Mouse (Mus musculus) hindbrain, embryonic 10.5 days (tissue): ENCODE results near the gene Nfia. TPM values are rescaled to one million over a fixed set of nuclear protein-coding genes. Genes with fewer than 3 reads are reported as not detected.

Experiments
- DNase-seq: peaks from one replicate; pipeline ENCODE4 v3.0.0-alpha.2; 2017; ENCODE audit warnings: low spot score
- H3K27ac ChIP-seq: fragments of 300-500 bp; sonication (generic); 2 replicates; pipeline ENCODE4 v1.5.1; 2016; ENCODE audit warnings: mild to moderate bottlenecking, moderate library complexity
- H3K27me3 ChIP-seq: fragments of 300-500 bp; sonication (generic); 2 replicates; pipeline ENCODE4 v1.6.1; 2016; ENCODE audit warnings: mild to moderate bottlenecking; ENCODE audit not compliant: poor library complexity, insufficient read depth, severe bottlenecking
- H3K36me3 ChIP-seq: fragments of 300-500 bp; sonication (generic); 2 replicates; pipeline ENCODE4 v1.6.1; 2016; ENCODE audit warnings: mild to moderate bottlenecking, moderate library complexity
- H3K4me1 ChIP-seq: fragments of 300-500 bp; sonication (generic); replicated peaks from 2 replicates; pipeline ENCODE4 v1.6.1; 2016; ENCODE audit warnings: mild to moderate bottlenecking
- H3K4me3 ChIP-seq: fragments of 300-500 bp; sonication (generic); 2 replicates; pipeline ENCODE4 v1.5.1; 2016; ENCODE audit warnings: mild to moderate bottlenecking, moderate library complexity
- H3K9me3 ChIP-seq: fragments of 300-500 bp; sonication (generic); 2 replicates; pipeline ENCODE4 v1.6.1; 2016; ENCODE audit warnings: mild to moderate bottlenecking, moderate library complexity
- WGBS: fragments of 180-500 bp; shearing (Covaris S2); methylation state at CpG from one replicate; pipeline ENCODE4 v1.1.7; 2016; 5-methylcytosine and 5-hydroxymethylcytosine counted together
- polyA plus RNA-seq: library from polyadenylated mRNA; unstranded; fragments of >200 nt; fragmentation: Nextera tagmentation; extraction: Ambion mirVana; gene quantifications from 2 replicates; pipeline ENCODE4 v1.2.1, GENCODE M21; 2016

Nfia gene
- polyA plus RNA-seq, 1 experiment from 2014 or later: 17.5 TPM

DNA sequence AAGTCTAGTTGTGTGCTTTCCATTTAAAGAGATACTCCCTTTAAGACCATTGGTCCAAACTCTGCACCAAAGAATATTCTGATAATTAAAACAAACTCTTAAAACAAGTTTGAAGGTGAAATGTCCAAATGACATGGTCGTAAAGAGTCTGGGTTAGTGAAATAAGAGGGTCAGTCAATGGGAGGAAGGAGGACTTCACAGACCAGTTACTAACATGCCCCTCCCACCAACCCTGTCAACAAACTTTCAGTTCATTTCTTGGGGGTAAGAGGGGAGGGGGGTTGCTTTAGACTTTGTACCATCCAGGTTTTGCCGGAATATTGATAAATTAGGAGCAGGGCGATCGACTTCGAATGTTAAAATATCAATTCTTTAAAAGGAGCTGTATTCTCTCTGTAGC, 1.1 kb upstream of the Nfia start:
- DNase-seq: no peak
- Histone ChIP-seq H3K27ac (peak overlapping the region; percentile 92), H3K4me3 (peak overlapping the region; percentile 62), H3K4me1 (peaks cover 35% of the 10 kb centered on the region), H3K27me3 (peaks cover 29% of the 10 kb centered on the region), H3K9me3 (no peaks in the 10 kb centered on the region), H3K36me3 (no peaks in the 10 kb centered on the region)
- WGBS: 15% methylated on average over 5 of the region's 5 CpGs

DNA sequence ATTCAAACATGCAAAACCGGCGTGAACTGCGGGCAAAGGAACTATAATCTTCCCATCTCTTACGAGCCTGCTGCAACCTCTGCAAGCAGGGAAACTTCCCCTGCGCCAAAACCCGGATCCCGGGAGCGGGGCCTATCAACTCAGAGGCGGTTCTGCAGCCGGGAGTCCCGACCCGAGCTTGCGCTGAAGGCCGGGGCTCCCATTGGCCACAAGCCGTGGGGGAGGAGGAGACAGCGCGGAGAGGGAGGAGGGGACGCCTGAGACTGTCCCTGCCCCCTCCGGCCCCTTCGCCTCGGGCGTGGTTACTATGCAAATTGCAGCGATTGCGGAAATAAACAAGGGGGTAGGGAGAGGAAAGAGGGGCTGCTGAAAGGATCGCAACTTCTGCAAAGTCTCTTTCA, 450 bp upstream of the Nfia start:
- Histone ChIP-seq H3K4me3 (peak overlapping the region; percentile 62), H3K27me3 (peaks cover 36% of the 10 kb centered on the region), H3K4me1 (peaks cover 42% of the 10 kb centered on the region), H3K9me3 (no peaks in the 10 kb centered on the region), H3K36me3 (no peaks in the 10 kb centered on the region), H3K27ac (peak overlapping the region; percentile 92)
- WGBS: under 1% methylated on average over 25 of the region's 25 CpGs
- peak; percentile 98 for DNase-seq

DNA sequence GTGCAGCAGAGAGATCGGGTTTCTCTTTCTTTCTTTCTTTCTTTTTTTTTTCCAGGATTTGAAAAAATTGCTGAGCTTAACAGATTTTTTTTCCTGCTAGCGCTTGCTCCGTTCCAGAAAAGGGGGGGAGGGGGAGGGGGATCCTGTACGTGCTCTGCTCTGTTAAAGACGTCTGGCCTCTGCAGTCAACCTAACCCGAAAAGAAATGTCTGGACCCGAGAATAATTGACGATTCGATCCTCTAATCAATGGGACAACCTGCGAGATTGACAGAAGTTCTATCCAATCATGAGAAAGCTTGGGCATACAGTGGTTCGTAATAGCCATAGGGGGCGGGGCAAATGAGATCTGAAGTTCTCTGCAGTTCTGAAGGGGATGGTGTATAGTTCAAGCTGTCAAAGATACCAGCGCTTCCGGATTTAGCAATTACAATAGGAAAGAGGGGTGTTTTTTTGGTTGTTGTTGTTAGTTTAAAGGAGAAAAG, 618 bp downstream of the Nfia start:
- under 1% methylated on average over 14 of the region's 14 CpGs for WGBS

DNA sequence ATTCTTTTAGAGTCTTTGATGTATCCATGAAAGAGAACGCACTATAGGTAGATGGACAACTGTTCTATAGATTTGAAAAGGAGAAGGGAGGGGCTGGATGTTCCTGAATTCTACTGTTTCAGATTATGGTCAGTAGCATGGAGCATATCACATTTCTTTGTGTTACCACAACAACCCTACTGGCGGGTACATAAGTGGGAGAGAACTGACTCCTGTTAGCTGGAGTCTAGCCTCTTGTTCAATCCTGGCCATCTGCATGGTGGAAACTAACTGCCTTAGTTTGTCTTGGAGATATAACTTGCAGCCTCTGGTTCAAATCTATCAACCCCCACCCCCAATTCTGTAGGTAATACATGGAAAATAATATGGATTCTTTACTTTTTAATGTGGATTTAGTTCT, 1.3 kb downstream of the Nfia start:
- peaks cover 53% of the 10 kb centered on the region for H3K27me3 ChIP-seq
- H3K4me3 ChIP-seq: peak overlapping the region; percentile 62
- peak overlapping the region; percentile 29; the same call in 1 of the 2 replicates for H3K27ac ChIP-seq
- DNase-seq: no peak
- no peaks in the 10 kb centered on the region for H3K9me3 ChIP-seq
- 37% methylated on average over 2 of the region's 2 CpGs for WGBS
- H3K36me3 ChIP-seq: no peaks in the 10 kb centered on the region
- H3K4me1 ChIP-seq: peaks cover 54% of the 10 kb centered on the region

More for the DNA sequence above, 618 bp downstream of the Nfia start:
- Histone ChIP-seq H3K4me1 (peaks cover 48% of the 10 kb centered on the region), H3K4me3 (peak overlapping the region; percentile 62), H3K27ac (peak overlapping the region; percentile 92), H3K9me3 (no peaks in the 10 kb centered on the region), H3K27me3 (peaks cover 46% of the 10 kb centered on the region), H3K36me3 (no peaks in the 10 kb centered on the region)
- DNase-seq: peak; percentile 83

DNA sequence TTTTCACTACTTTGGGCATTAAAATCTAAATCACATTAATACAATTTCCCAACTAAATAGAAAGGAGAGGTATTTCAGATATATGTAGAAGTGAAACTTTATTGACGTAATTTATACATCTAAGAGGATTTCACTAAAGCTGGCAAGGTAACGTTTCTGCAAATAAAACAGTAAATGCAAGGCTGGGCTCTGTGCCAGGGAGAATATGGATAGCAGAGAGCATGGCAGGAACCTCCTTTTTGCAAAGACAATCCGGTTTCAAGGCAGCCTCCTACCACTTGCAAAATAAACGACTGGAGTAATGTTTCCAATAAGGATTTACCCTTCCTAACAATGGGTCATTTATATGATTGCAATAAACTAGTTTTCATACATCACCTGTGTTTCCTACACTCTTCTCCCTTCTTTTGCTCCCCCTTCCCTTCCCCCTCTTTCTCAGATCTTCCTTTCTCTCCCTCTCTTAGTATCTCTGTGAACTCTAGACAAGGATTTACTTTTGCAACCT, 2.0 kb downstream of the Nfia start:
- H3K4me3 ChIP-seq: peak overlapping the region; percentile 85
- WGBS: 15% methylated on average over 4 of the region's 4 CpGs
- no peaks in the 10 kb centered on the region for H3K36me3 ChIP-seq
- no peaks in the 10 kb centered on the region for H3K9me3 ChIP-seq
- peak overlapping the region; percentile 65 for H3K27ac ChIP-seq
- peaks cover 55% of the 10 kb centered on the region for H3K4me1 ChIP-seq
- DNase-seq: no peak
- peaks cover 60% of the 10 kb centered on the region for H3K27me3 ChIP-seq

DNA sequence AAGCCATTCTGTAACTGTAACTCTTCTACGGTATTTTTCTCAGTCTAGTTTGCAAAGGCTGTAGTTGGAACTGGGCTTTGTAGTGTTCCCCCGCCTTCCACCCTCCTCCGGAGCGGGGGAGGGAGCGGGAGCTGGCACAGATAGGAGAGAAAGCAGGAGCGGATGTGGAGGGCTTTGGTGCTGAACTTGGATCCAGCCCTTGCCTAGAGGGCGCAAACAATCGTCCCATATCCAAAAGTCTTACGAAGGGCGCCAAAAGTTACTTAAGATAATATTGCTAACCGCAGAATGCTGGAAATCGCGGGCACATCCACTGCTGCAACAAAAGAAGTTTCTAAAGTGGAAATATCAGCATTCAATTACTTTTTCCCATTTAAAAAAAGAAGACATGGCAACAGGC, 2.5 kb downstream of the Nfia start:
- peak; percentile 66 for DNase-seq
- Histone ChIP-seq H3K9me3 (no peaks in the 10 kb centered on the region), H3K4me3 (peak overlapping the region; percentile 85), H3K36me3 (no peaks in the 10 kb centered on the region), H3K27me3 (peaks cover 65% of the 10 kb centered on the region), H3K4me1 (peaks cover 58% of the 10 kb centered on the region), H3K27ac (peak overlapping the region; percentile 65)
- WGBS: 1% methylated on average over 13 of the region's 13 CpGs

DNA sequence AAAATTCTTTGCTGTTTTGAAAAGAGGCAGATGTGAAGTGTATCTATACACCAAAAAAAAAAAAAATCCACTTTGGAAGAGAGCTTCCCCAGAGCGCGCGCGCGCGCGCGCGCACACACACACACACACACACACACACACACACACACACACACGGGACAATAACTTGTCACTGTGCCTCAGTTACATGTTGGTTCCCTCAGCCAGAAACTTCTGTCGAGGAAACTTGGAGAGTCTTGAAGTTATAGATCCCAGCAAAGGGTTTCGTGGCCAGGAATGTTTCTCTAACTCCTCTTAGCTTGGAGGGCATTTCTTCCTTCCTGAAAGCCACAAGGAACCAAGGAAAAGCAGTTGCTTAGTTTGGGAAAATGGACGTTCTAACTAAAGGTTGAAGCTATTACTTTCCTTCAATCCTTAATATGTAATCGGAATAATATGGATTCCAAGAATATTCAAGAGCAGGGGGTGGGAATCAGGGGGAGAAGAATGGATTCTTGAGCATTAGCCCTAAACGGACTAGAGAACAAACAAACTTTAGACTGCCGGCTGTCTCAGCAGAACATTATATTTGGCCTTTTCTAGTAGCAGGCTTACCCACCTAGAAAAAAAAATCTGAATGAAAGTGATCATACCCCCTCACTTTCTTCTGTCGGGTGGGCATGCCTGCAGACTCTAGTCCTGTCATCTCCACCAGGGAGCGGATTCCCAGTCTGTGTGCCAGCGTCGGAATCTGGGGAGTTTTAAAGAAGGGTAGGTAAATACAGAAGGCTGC, 3.1 kb downstream of the Nfia start:
- DNase-seq: peak; percentile 24
- Histone ChIP-seq H3K27ac (peak overlapping the region; percentile 94; the same call in 1 of the 2 replicates), H3K36me3 (no peaks in the 10 kb centered on the region), H3K4me3 (peak overlapping the region; percentile 85), H3K4me1 (peaks cover 58% of the 10 kb centered on the region), H3K27me3 (peaks cover 72% of the 10 kb centered on the region), H3K9me3 (no peaks in the 10 kb centered on the region)
- WGBS: under 1% methylated on average over 20 of the region's 20 CpGs

DNA sequence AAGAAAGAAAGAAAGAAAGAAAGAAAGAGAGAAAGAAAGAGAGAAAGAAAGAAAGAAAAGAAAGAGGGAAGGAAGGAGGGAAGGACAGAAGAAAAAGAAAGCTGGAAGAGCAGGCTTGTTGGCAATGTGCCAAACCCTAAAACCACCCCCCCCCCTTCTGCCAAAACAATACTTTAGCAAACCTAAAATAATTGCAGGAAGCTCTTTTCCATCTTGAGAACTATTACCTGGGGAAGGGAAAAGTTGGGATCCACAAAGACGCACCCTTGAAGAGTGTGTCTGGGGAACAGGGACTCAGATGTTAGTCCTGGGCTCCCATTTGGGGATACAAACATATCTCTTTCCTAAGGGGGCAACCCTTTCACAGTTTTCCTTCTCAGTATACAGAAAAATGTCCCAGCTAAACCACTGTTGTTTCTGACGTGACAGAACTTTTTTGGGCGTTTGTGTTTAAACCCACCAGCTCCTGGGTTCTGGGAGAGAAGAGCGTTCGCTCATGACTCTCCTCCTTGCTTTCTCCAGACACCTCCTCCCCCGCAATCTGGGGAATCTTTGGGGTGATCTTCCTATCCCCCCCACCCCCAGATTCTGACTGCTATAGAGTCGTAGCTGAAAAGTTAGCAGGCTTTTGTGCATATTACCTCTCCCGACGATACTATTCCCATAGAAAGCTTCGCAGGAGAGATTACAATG, 4.0 kb downstream of the Nfia start:
- Histone ChIP-seq H3K36me3 (no peaks in the 10 kb centered on the region), H3K4me3 (peak overlapping the region; percentile 85), H3K4me1 (peaks cover 55% of the 10 kb centered on the region), H3K27me3 (peaks cover 80% of the 10 kb centered on the region), H3K27ac (peak overlapping the region; percentile 94), H3K9me3 (no peaks in the 10 kb centered on the region)
- WGBS: 2% methylated on average over 10 of the region's 10 CpGs
- DNase-seq: no peak

DNA sequence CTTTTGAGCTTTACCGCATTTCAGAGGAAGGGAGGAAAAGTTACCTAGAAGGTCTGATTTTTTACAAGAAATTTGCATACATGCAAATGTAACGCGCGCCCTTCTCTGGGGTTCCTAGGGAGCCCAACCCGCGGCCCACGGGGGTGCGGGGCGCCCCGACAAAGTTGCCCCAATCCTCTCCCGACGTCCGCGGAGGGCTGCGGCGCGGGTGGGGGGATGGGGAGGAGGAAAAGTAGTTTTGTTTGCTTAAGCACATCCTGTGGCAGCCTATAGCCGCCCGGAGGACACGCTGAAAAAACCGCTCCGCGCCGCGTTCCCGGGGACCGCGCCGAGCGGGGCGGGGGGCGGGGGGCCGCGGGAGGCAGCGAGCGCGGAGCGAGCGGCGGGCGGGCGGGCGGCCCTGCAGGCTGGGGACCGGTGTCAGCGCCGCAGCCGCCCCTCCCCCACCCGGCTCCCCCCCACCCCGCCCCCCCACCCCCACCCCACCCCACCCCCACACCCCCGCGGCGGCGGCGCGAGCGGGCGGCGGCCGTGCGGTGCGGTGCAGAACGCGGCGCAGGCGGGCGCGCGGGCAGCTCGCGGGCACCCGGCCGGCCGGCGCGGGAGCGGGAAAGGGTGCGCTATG, 4.7 kb downstream of the Nfia start:
- peak; percentile 68 for DNase-seq
- H3K4me3 ChIP-seq: peak overlapping the region; percentile 85
- no peaks in the 10 kb centered on the region for H3K9me3 ChIP-seq
- H3K36me3 ChIP-seq: no peaks in the 10 kb centered on the region
- under 1% methylated on average over 66 of the region's 77 CpGs for WGBS
- peaks cover 87% of the 10 kb centered on the region for H3K27me3 ChIP-seq
- peaks cover 53% of the 10 kb centered on the region for H3K4me1 ChIP-seq
- peak overlapping the region; percentile 94 for H3K27ac ChIP-seq

DNA sequence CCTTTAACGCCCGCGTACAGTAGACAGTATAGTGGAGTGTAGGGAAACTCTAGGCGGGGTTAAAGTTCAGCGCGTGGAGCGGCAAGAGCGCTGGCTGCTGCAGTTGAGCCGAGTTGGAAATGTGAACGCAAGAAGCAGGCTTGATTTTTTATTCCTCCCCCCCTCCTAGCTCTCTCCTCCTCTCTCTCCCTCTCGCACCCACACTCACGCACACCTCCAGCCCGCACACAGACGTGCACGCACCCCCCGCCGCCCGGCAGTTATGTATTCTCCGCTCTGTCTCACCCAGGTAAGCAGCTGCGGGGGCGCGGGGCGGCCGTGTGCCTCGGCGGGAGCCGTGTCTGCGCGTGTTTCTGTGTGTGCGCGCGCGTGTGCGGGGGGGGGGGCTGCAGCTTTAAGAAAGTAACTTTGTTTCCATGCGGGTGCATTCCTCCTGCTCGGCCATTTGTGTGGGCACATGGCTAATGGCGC, 5.2 kb downstream of the Nfia start, which contains the start of gene E130114P18Rik:
Gene E130114P18Rik, minus strand, starts transcription at position 373 of the 471 bp plus-strand sequence.
- Histone ChIP-seq H3K36me3 (no peaks in the 10 kb centered on the region), H3K4me3 (peak within 1 kb of the TSS; percentile 85), H3K4me1 (peaks cover 53% of the 10 kb centered on the region), H3K27me3 (peaks cover 92% of the 10 kb centered on the region), H3K27ac (peak within 1 kb of the TSS; percentile 94), H3K9me3 (no peaks in the 10 kb centered on the region)
- DNase-seq: peak; percentile 68
- WGBS: under 1% methylated on average over 37 of the region's 37 CpGs

DNA sequence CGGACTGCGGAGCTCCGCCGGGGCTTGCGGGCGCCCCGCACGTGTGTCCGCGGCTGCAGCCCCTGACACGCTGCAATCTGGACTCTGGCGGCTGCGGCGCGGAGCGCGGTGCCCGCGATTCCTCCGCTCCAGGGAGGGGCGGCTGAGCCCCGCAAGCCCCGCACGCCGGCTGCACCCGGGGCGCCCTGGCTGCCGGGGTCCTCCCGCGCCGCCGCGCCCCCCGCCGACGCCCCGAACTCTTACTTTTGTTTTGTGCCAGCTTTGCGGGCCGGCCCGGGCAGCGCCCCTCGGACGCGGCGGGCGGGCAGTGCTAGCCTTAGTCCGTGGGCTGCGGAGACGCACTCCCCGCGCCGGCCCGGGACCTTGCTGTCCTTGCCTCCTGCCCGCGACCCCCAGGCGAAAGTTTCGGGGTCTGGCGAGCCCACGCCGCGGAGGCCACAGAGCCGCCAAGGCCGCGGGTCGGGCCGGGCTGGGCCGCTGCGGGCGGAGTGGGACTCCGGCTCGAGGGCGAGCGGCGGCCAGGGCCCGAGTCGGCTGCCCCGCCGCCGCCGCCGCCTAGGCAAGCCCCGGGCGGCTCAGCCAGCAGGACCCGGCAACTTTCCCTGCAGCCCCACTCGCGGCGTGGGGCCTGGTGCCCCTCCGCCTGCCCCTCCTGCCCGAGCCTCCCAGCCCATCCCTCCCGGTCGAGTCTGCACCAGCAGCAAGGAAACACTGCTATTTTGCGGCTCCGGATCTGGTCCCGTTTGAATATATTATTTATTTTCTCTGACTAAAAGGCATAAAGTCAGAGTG, 5.9 kb downstream of the Nfia start:
- Histone ChIP-seq H3K9me3 (no peaks in the 10 kb centered on the region), H3K4me1 (peaks cover 52% of the 10 kb centered on the region), H3K27me3 (peaks cover 99% of the 10 kb centered on the region), H3K36me3 (peaks cover 6% of the 10 kb centered on the region), H3K27ac (peak overlapping the region; percentile 94), H3K4me3 (peak overlapping the region; percentile 85)
- DNase-seq: peak; percentile 68
- WGBS: under 1% methylated on average over 94 of the region's 94 CpGs
